Mouse (Mus musculus) ES-E14 (cell line): ENCODE measurements around the gene Dnah8.

Source experiments
- CHD2 ChIP-seq: IDR thresholded peaks from 2 replicates; pipeline ENCODE4 v1.6.1; 2014; ENCODE audit warnings: mild to moderate bottlenecking, low read depth, low read length, inconsistent platforms
- HCFC1 ChIP-seq: IDR thresholded peaks from 2 replicates; pipeline ENCODE4 v1.6.1; 2012; ENCODE audit warnings: low read length, inconsistent platforms, borderline replicate concordance; ENCODE audit not compliant: insufficient read depth
- MAFK ChIP-seq: IDR thresholded peaks from 2 replicates; pipeline ENCODE4 v1.6.1; 2014; ENCODE audit warnings: mild to moderate bottlenecking, low read depth, low read length, inconsistent platforms; ENCODE audit not compliant: insufficient read depth
- ZC3H11A ChIP-seq: IDR thresholded peaks from 2 replicates; pipeline ENCODE4 v1.6.1; 2012; ENCODE audit warnings: low read depth, mild to moderate bottlenecking, inconsistent platforms, low read length, borderline replicate concordance

GRCm38 (mm10) chr17:30638996-30639395 lies 14.8 kb downstream of the Dnah8 start:
- no peak for TF ChIP-seq MAFK
- no peak for TF ChIP-seq CHD2
- TF ChIP-seq ZC3H11A, result no peak
- TF ChIP-seq HCFC1, result no peak
